Mouse (Mus musculus) liver, postnatal 0 days (tissue): ENCODE results near the gene Mier1. TPM values are rescaled to one million over a fixed set of nuclear protein-coding genes. Genes with fewer than 3 reads are reported as not detected.
"Not testable (repeated sequence)": the region's sequence is repeated elsewhere in the genome, so short reads cannot be mapped to it uniquely, and the experiment has no call there.

Source experiments
- ATAC-seq: fragments of 200-750 bp; cut with Nextera tagmentation; 2 replicates; pipeline ENCODE4 v1.8.0; 2017; ENCODE audit warnings: mild to moderate bottlenecking, moderate library complexity
- DNase-seq: peaks from one replicate; pipeline ENCODE4 v3.0.0-alpha.2; 2016
- H3K27ac ChIP-seq: fragments of 300-500 bp; sonication (generic); 2 replicates; pipeline ENCODE4 v1.5.1; 2014; ENCODE audit warnings: antibody characterized with exemption, moderate library complexity, mild to moderate bottlenecking, low read depth
- H3K27me3 ChIP-seq: fragments of 300-500 bp; sonication (generic); 2 replicates; pipeline ENCODE4 v1.6.1; 2014; ENCODE audit warnings: low read length, control low read depth, mixed read lengths; ENCODE audit not compliant: insufficient read depth
- H3K36me3 ChIP-seq: fragments of 300-500 bp; sonication (generic); replicated peaks from 2 replicates; pipeline ENCODE4 v1.6.1; 2014; ENCODE audit warnings: mild to moderate bottlenecking, control low read depth, low read length, moderate library complexity, mixed read lengths; ENCODE audit not compliant: insufficient read depth
- H3K4me1 ChIP-seq: fragments of 300-500 bp; sonication (generic); 2 replicates; pipeline ENCODE4 v1.6.1; 2014; ENCODE audit warnings: antibody characterized with exemption, mild to moderate bottlenecking, control low read depth; ENCODE audit not compliant: insufficient read depth
- H3K4me2 ChIP-seq: fragments of 300-500 bp; sonication (generic); 2 replicates; pipeline ENCODE4 v1.6.1; 2014; ENCODE audit warnings: low read depth, mild to moderate bottlenecking, low read length, moderate library complexity, mixed read lengths
- H3K4me3 ChIP-seq: fragments of 300-500 bp; sonication (generic); 2 replicates; pipeline ENCODE4 v1.5.1; 2014; ENCODE audit warnings: low read depth, low read length
- H3K9ac ChIP-seq: fragments of 300-500 bp; sonication (generic); replicated peaks from 2 replicates; pipeline ENCODE4 v1.6.1; 2014; ENCODE audit warnings: mild to moderate bottlenecking, moderate library complexity
- H3K9me3 ChIP-seq: fragments of 300-500 bp; sonication (generic); 2 replicates; pipeline ENCODE4 v1.6.1; 2016; ENCODE audit warnings: mild to moderate bottlenecking, control low read depth, low read length, mixed read lengths
- CTCF ChIP-seq: sonication (generic); IDR thresholded peaks from 2 replicates; pipeline ENCODE4 v1.5.1; 2016; ENCODE audit warnings: antibody characterized with exemption, low read depth
- EP300 ChIP-seq: IDR thresholded peaks from 2 replicates; pipeline ENCODE4 v1.6.1; 2016; ENCODE audit warnings: antibody characterized with exemption, low read depth, mild to moderate bottlenecking
- WGBS: fragments of 180-500 bp; shearing (Covaris S2); extraction: QIAGEN DNeasy Blood & Tissue Kit; methylation state at CpG from one replicate; pipeline ENCODE4 v1.1.7; 2014; ENCODE audit not compliant: insufficient replicate concordance; 5-methylcytosine and 5-hydroxymethylcytosine counted together
- polyA plus RNA-seq: library from polyadenylated mRNA; unstranded; fragments of >200 nt; fragmentation: Nextera tagmentation; extraction: Ambion mirVana; gene quantifications from 2 replicates; pipeline ENCODE4 v1.2.1, GENCODE M21; 2015

The Mier1 gene
- polyA plus RNA-seq, 1 experiment from 2014 or later = 25.4 TPM

- Histone ChIP-seq H3K4me1 (no peaks in the 10 kb centered on the region), H3K9ac (no peak overlapping the region), H3K4me2 (no peak overlapping the region), H3K27ac (no peak overlapping the region), H3K9me3 (no peaks in the 10 kb centered on the region), H3K4me3 (no peak overlapping the region), H3K27me3 (no peaks in the 10 kb centered on the region), H3K36me3 (peaks cover 74% of the 10 kb centered on the region)
- WGBS = 45% methylated on average over 5 of the region's 5 CpGs
- no peak for TF ChIP-seq EP300
- TF ChIP-seq CTCF = peak; percentile 83
- ATAC-seq = no peak
- peak; percentile 81 for DNase-seq
Measured at GRCm38 (mm10) chr4:103146339-103146738, 32.1 kb downstream of the Mier1 start.

- 93% methylated on average over 5 of the region's 5 CpGs for WGBS
- Histone ChIP-seq H3K27ac (no peak overlapping the region), H3K36me3 (peaks cover 82% of the 10 kb centered on the region), H3K4me1 (no peaks in the 10 kb centered on the region), H3K4me3 (no peak overlapping the region), H3K4me2 (no peak overlapping the region), H3K27me3 (no peaks in the 10 kb centered on the region), H3K9ac (no peak overlapping the region), H3K9me3 (no peaks in the 10 kb centered on the region)
- ATAC-seq = no peak
- TF ChIP-seq CTCF (no peak), EP300 (no peak)
- no peak for DNase-seq
Measured at GRCm38 (mm10) chr4:103151946-103152345, 37.8 kb downstream of the Mier1 start.

- no peak for DNase-seq
- H3K4me1 ChIP-seq = no peaks in the 10 kb centered on the region
- H3K9ac ChIP-seq = no peak overlapping the region
- no peaks in the 10 kb centered on the region for H3K27me3 ChIP-seq
- H3K9me3 ChIP-seq = no peaks in the 10 kb centered on the region
- H3K36me3 ChIP-seq = peaks cover 76% of the 10 kb centered on the region
- no peak overlapping the region for H3K4me2 ChIP-seq
- ATAC-seq = no peak
- H3K27ac ChIP-seq = no peak overlapping the region
- 92% methylated on average over 4 of the region's 4 CpGs for WGBS
- TF ChIP-seq CTCF = no peak
- TF ChIP-seq EP300 = no peak
- H3K4me3 ChIP-seq = no peak overlapping the region
Measured at GRCm38 (mm10) chr4:103158781-103159180, 44.6 kb downstream of the Mier1 start.

GRCm38 (mm10) chr4:103166198-103166597 is 52.0 kb downstream of the Mier1 start:
- not testable (repeated sequence) for H3K4me2 ChIP-seq, DNase-seq, H3K4me1 ChIP-seq, ATAC-seq, H3K27ac ChIP-seq, H3K9me3 ChIP-seq, H3K27me3 ChIP-seq, H3K4me3 ChIP-seq, H3K9ac ChIP-seq
- peaks cover 33% of the 10 kb centered on the region for H3K36me3 ChIP-seq
- 79% methylated on average over 1 of the region's 1 CpGs for WGBS

GRCm38 (mm10) chr4:103171256-103171655 is 57.1 kb downstream of the Mier1 start:
- no peak for ATAC-seq
- Histone ChIP-seq H3K27me3 (no peaks in the 10 kb centered on the region), H3K9me3 (no peaks in the 10 kb centered on the region), H3K4me3 (no peak overlapping the region), H3K36me3 (peaks cover 16% of the 10 kb centered on the region), H3K27ac (no peak overlapping the region), H3K4me1 (no peaks in the 10 kb centered on the region), H3K4me2 (no peak overlapping the region), H3K9ac (no peak overlapping the region)
- WGBS = 86% methylated on average over 3 of the region's 3 CpGs
- no peak for TF ChIP-seq EP300
- TF ChIP-seq CTCF = no peak
- DNase-seq = no peak

GRCm38 (mm10) chr4:103173507-103173906 is 59.3 kb downstream of the Mier1 start:
- no peaks in the 10 kb centered on the region for H3K4me1 ChIP-seq
- DNase-seq = no peak
- no peaks in the 10 kb centered on the region for H3K9me3 ChIP-seq
- H3K4me3 ChIP-seq = no peak overlapping the region
- no peak for ATAC-seq
- H3K9ac ChIP-seq = no peak overlapping the region
- no peaks in the 10 kb centered on the region for H3K27me3 ChIP-seq
- no peak for TF ChIP-seq CTCF
- TF ChIP-seq EP300 = no peak
- WGBS = 76% methylated on average over 6 of the region's 6 CpGs
- H3K27ac ChIP-seq = no peak overlapping the region
- H3K4me2 ChIP-seq = no peak overlapping the region
- peaks cover 16% of the 10 kb centered on the region for H3K36me3 ChIP-seq

GRCm38 (mm10) chr4:103174001-103174400 is 59.8 kb downstream of the Mier1 start:
- Histone ChIP-seq H3K27me3 (no peaks in the 10 kb centered on the region), H3K27ac (no peak overlapping the region), H3K9ac (no peak overlapping the region), H3K4me1 (no peaks in the 10 kb centered on the region), H3K4me3 (no peak overlapping the region), H3K36me3 (peaks cover 16% of the 10 kb centered on the region), H3K9me3 (no peaks in the 10 kb centered on the region), H3K4me2 (no peak overlapping the region)
- ATAC-seq = no peak
- 90% methylated on average over 7 of the region's 7 CpGs for WGBS
- TF ChIP-seq CTCF = no peak
- no peak for TF ChIP-seq EP300
- DNase-seq = no peak
